Mouse (Mus musculus): Measurements from ENCODE around the gene Hs6st3.
A peak's percentile ranks its signal among the peaks of the same experiment; 100 is the strongest.

Hs6st3 gene

GRCm38 (mm10) chr14:119815616-119816015, 677.5 kb downstream of the Hs6st3 start:
- DNase-seq = no peak

GRCm38 (mm10) chr14:119820562-119820961, 682.4 kb downstream of the Hs6st3 start:
- DNase-seq = no peak

DNA sequence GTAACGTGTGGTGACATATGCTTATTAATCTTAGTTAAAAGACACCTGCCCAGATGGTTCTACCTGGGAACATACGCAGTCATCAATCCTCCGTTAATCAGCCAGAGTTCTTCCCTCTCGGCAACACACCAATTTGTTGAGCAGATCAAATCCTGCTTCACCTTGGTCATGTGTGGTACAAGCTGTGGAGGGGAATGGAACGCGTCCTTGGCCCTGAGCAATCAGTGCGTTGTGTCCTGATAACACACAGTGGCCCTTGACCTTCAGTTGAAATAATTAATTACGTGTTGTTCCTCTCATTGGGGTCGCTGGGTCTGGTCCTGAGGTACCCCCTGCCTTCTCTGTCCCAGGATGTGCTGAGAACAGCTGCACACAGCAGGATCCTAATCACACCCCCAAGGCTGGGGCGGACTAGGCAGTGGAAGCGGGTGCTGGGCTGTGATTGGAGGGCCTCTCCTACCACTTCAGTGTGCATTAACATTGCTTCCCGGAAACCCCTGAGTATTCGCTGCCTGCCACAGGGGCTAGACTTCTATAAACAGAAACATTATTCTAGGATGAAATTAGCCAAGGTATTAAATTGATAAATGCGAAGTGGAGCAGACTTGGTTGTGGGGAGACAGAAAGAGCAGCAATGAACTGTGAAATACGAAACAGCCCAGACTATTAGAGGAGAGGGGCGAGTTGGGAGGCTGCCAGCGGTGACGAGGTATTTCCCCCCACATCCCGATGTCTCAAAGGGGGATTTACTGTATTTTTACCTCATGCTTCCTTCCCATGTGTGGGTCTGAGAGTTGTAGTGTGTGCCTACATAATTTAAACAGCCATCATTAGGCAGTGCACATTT, 693.2 kb downstream of the Hs6st3 start:
- DNase-seq = no peak

DNA sequence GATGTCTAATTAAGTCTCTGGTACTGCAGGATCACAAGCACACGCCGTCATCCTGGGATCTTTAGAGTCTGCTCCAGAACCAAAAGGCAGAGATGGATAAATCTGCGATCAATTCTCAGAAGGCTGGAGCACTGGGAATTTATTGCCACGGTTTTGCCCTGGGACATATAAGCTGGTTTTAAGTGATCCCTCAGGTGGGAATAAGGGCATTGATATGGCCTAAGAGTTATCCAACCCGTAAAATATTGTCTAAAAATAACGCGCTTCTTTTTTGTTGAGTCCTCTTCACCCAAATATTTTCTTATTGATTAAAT, 693.8 kb downstream of the Hs6st3 start:
- DNase-seq = no peak

DNA sequence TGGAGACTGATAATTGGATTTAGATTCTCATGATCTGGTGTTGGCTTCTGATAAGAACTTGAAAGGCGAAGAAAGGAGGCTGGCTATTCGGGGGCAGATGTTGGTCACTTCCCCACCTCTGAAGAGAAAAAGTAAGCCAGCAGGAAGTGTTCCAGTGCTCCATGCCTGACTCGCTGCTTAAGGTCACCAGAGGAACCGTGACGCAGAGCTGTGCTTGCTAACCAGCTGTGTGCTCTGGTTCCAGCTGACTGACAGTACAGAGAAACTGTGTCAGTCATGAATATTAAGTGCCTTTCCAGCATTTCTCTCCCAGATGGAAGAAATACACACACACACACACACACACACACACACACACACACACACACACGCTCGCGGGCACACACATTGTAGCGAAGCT, 694.8 kb downstream of the Hs6st3 start:
- DNase-seq = peak; percentile 51

DNA sequence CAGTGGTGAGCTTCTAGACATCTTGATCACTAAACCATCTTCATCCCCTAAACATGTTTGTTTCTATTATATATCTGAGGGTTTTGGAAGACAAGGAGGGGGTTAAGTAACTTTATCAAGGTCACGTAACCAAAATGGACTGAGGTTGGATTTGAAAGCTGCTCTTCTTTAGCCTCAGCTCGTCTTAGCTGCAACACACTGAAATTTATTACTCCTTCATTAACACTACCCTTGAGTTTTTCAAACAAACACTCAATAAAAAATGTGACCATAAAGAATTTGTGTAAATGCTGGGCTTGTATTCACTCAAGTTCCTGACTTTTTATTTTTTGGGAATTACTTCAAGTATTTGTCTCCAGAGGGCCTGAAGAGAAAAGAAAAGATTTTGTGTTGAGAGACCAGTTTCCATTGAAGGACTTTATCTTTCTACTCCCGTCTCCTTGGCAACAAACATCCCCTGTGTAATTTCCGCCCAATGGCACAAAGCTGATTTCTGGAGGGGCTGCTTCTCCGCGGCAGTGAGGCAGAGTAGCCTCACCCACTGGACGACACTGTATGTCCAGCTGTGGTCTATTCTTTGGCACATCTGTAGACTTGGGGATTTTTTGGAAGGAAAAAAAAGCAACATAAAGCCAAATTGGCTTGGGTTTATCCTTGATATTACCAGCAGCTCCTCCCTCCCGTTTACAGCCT, 696.0 kb downstream of the Hs6st3 start:
- DNase-seq = no peak

GRCm38 (mm10) chr14:119836051-119836450, 697.9 kb downstream of the Hs6st3 start:
- peak; percentile 52 for DNase-seq

DNA sequence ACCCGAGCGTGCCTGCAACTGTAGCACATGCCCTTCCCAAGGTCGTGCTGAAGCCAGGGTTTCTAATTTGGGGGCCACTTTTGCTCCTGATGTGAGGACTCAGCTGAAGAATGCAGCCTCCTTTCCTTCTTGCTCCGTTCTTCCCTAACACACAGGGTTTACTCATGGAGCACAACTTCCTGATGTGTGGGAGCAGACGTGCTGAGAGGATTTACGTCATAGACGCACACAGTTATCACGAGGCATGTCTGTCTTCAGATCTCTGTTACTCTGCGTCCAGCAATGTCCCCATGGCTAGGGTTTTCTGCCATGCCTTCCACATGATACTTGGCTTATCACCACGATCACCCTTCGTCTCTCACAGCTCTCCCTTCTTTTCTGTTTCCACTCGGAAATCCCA, 709.4 kb downstream of the Hs6st3 start:
- DNase-seq = no peak

GRCm38 (mm10) chr14:119848759-119849298, 710.7 kb downstream of the Hs6st3 start:
- no peak for DNase-seq

- no peak for DNase-seq
These were observed 711.2 kb downstream of the Hs6st3 start for GRCm38 (mm10) chr14:119849338-119849737.

DNA sequence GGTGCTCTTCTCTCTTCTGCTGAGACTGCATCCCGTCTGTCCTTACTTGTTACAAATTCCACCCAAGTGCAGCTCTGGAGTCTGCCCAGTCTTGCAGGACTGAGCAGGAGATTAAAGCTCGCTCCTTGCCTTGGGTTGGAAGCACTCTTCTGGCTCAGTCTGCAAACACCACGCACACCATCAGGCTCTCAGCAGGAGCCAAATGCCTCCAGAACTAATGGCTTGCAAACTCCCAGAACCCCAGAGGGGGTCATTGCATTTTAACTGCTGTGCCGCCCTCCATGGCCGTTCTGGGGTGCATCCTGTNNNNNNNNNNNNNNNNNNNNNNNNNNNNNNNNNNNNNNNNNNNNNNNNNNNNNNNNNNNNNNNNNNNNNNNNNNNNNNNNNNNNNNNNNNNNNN, 714.0 kb downstream of the Hs6st3 start:
- peak; percentile 24 for DNase-seq

GRCm38 (mm10) chr14:119857338-119858291, 719.5 kb downstream of the Hs6st3 start:
- DNase-seq = no peak

GRCm38 (mm10) chr14:119873617-119874016, 735.5 kb downstream of the Hs6st3 start:
- DNase-seq = no peak

DNA sequence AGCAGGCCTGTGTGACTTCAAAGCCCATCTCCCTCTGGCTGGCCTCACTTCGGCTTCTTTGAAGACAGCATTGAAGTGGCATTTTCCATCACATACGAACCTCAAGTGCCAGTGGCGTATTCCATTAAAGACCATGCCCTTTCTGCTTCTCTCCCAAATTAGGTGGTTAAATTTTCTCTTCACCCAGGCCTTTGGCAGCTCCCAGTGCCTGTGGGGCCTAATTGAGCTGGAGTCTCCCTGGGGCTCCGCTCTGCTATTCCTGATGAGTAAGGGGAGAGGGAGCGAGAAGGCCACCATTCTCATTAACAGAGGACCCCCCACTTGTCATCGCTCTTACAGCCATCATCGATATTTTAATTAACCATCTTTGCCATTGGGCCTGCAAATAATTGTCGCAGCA, 754.8 kb downstream of the Hs6st3 start:
- DNase-seq = no peak

DNA sequence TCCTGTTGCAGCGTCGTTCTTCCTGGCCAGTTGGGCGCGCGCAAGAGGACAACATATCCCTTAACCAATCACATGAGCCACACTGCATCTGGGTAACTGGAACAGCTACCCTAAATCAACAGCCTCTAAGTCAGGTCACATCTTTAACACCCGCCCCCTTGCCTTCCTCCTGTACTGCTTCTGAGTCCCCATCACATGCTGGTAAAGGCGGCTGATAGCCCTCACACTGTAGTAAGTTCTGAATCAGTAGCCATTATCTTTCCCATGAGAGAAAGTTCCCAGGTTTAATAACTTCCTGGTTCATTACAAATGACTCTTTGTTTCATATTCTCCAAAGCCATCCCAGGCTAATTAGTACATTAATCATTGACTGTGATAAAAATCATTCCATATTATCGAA, 757.0 kb downstream of the Hs6st3 start:
- DNase-seq = no peak

DNA sequence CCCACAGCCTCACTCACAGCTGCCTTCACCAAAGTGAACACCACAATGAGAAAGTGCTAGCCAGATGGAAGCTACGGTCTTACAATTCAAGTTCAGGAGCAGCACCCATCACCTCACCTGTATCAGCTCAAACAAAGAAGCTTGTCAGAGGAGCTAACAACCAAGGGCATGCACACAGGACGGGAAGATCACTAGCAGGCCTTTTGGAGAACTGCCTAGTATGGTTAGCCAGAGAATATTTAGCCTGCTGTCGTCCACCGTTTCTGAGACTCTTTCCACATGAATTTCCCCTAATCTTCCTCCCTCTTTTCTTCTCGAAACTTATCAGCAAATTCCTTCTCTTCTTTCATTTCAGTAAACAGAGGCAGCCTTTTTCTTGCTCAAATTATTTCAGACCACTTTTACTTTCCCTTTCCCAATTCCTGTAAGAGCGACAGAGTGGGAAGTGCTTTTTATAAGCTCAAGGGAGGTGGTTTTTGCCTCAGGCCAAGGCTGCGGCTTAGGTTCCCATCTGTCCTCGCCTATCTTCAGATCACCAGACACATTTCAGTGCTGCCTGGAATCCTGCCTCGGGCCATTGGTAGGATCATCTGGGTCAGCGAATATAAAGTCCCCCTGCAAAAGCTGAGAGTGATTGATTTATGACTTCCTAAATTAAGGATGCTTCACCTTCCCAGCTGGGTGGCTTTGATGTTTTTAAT, 757.8 kb downstream of the Hs6st3 start:
- DNase-seq = no peak

DNA sequence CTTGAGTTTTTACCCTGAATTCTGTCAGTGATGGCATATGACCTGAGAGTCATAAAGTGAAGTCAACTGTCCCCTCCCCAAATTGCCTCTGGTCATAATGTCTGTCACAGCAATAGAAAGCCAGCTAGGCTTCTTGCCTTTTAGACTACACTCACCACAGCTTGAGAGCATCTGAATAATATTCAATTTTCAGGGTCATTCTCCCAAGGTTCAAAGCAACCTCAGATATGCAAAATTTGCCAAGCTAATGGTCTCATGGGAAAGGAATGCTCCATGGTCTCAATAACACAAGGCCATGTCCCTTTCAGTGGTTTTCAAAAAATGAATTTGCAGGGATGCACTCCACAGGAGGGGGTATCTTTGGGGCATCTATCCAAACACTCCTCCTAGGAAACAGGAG, 764.3 kb downstream of the Hs6st3 start:
- no peak for DNase-seq

DNA sequence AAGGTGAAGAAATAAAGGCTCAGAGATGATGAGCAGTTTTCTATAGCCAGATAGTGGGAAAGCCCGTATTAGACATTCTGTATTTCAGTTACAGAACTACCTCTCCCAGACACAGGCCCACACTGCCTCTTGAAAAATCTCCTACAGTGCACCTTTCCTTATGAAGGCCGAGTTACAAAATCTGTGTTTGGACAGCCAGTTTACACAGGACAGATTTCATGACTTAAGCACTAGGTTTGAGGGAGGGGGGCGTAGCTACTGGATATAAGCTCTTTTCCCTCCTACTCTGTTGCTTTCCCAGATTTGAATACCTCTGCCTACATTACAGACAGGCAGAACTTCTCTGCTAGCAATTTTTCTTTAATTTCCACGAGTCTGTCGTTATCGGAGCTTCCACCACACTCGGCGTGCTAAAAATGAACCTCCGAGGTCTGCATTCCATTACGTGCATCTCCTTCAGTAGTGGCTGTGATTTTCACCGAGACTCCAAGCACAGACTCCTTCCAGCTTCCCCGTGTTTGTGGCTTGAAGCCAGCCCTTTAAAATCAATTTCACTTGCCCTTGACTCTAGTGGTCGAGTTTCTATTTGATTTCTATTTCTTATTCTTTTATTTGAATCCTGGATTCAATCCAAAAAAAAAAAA, 770.0 kb downstream of the Hs6st3 start:
- no peak for DNase-seq

DNA sequence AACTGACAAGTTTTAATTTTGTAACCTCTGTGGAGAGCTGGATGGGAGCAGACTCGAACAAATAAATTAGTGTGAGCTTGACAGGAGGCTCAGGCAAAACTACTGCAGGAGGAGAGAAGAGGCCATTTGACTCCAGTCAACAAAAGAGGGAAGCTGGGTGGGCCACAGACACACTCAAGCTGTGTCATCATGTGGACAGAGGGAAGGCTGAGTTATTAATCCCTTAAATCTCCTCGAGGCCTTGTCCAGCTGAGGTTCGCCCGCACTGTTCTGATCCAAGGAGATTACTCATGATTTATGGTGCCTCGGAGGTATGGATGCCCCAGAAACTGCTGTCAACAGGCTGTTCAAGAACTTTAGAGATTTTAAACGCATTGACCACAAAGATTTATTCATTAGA, 776.4 kb downstream of the Hs6st3 start:
- DNase-seq = no peak

GRCm38 (mm10) chr14:119918281-119919034, 780.3 kb downstream of the Hs6st3 start:
- DNase-seq = no peak

DNA sequence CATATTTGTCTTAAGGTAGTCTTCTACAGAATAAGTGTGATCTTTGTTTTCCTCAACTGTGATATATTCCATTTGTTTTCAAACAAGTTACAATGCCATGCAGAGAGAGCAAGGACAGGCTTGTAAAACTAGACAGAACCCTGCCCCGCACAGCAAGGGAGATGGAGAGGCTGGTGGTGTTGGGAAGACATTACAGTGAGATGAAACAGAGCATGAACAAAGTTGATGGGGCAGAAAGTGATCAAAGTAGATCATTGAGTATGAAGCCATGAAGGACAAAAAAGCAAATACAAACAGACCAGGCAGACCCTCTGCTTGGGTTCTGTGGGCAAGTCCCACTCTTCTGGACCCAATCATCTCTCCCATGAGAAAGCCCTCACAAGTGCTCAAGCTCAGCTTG, 781.0 kb downstream of the Hs6st3 start:
- DNase-seq = no peak
